Mouse (Mus musculus): ENCODE results near the gene Pou2af1.

GRCm38 (mm10) chr9:51277834-51278498, 64.5 kb downstream of the Pou2af1 start:
- TF ChIP-seq POLR2A (IDR thresholded peaks at IDR 0.05; ENCODE audit: low read depth, low read length) (no peak), CTCF (IDR thresholded peaks at IDR 0.05; ENCODE audit: borderline replicate concordance, insufficient read depth, low read length) (no peak)

Measured in embryonic fibroblast, embryonic 13.5 days (primary cell).